In genomic region chr4:150220584-150220983, GRCm38 (mm10) we compare ENCODE assay signal across 8 mouse cellular contexts. TPM values are rescaled to one million over a fixed set of nuclear protein-coding genes. Genes with fewer than 3 reads are reported as not detected.
DNase-seq lines count a peak whose midpoint lies in the region; ATAC-seq lines count a peak whose summit lies in the region.

No protein-coding gene starts in this region.

- peaks cover 14% of the 10 kb centered on the region for H3K27me3 ChIP-seq in midbrain, embryonic 12.5 days
- H3K27me3 ChIP-seq in midbrain, embryonic 15.5 days (replicated peaks) = 0 out of 2 replicates have a peak, but pooled peaks cover 4% of the 10 kb centered on the region
- peaks cover 18% of the 10 kb centered on the region for H3K27me3 ChIP-seq in forebrain, embryonic 12.5 days

- no peak overlapping the region for H3K9ac ChIP-seq in midbrain, embryonic 12.5 days (replicated peaks)
- H3K9ac ChIP-seq in midbrain, embryonic 15.5 days = no peak overlapping the region
- H3K9ac ChIP-seq in forebrain, embryonic 12.5 days = peak overlapping the region; percentile 25; the same call in 1 of the 2 replicates

- ATAC-seq in midbrain, embryonic 12.5 days (ENCODE audit: low FRiP score, low read depth) = no peak
- no peak for ATAC-seq in midbrain, embryonic 15.5 days (replicated peaks)
- ATAC-seq in forebrain, embryonic 12.5 days (ENCODE audit: low FRiP score) = no peak

- no peak overlapping the region for H3K27ac ChIP-seq in midbrain, embryonic 12.5 days (replicated peaks)
- H3K27ac ChIP-seq in midbrain, embryonic 15.5 days = no peak overlapping the region
- H3K27ac ChIP-seq in forebrain, embryonic 12.5 days = no peak overlapping the region

- H3K36me3 ChIP-seq in midbrain, embryonic 12.5 days = no peaks in the 10 kb centered on the region
- no peaks in the 10 kb centered on the region for H3K36me3 ChIP-seq in midbrain, embryonic 15.5 days (replicated peaks)
- H3K36me3 ChIP-seq in forebrain, embryonic 12.5 days (replicated peaks) = no peaks in the 10 kb centered on the region

- H3K9me3 ChIP-seq in midbrain, embryonic 12.5 days = no peaks in the 10 kb centered on the region
- no peaks in the 10 kb centered on the region for H3K9me3 ChIP-seq in midbrain, embryonic 15.5 days
- H3K9me3 ChIP-seq in forebrain, embryonic 12.5 days = no peaks in the 10 kb centered on the region

- DNase-seq in kidney, postnatal 14 days = peak; percentile 87
- DNase-seq in lung, postnatal 25 days (ENCODE audit: low spot score) = peak; percentile 50
- DNase-seq in left cerebral cortex, adult 11 months (ENCODE audit: low spot score) = no peak
- no peak for DNase-seq in cerebellum, adult 18-20 months
- DNase-seq in right cerebral cortex, adult 18-20 months = no peak

- no peak overlapping the region for H3K4me3 ChIP-seq in midbrain, embryonic 12.5 days
- no peak overlapping the region for H3K4me3 ChIP-seq in midbrain, embryonic 15.5 days
- H3K4me3 ChIP-seq in forebrain, embryonic 12.5 days (replicated peaks) = no peak overlapping the region; the same call in 1 of the 2 replicates

- peaks cover 5% of the 10 kb centered on the region; the same call in 1 of the 2 replicates for H3K4me1 ChIP-seq in midbrain, embryonic 12.5 days
- H3K4me1 ChIP-seq in midbrain, embryonic 15.5 days = no peaks in the 10 kb centered on the region
- H3K4me1 ChIP-seq in forebrain, embryonic 12.5 days = peaks cover 5% of the 10 kb centered on the region

- peak overlapping the region; percentile 17; the same call in 1 of the 2 replicates for H3K4me2 ChIP-seq in midbrain, embryonic 12.5 days (replicated peaks)
- H3K4me2 ChIP-seq in midbrain, embryonic 15.5 days = no peak overlapping the region
- H3K4me2 ChIP-seq in forebrain, embryonic 12.5 days = peak overlapping the region; percentile 19; the same call in 1 of the 2 replicates

- 19% methylated on average over 11 of the region's 11 CpGs for WGBS in midbrain, embryonic 12.5 days
- 22% methylated on average over 11 of the region's 11 CpGs for WGBS in midbrain, embryonic 15.5 days
- WGBS in forebrain, embryonic 12.5 days = 21% methylated on average over 11 of the region's 11 CpGs

RNA-seq across cellular contexts. Expression of gene Eno1, which starts 15.9 kb away (rescaled TPM):
- 1,057 and 1,083 TPM in 2 replicates for polyA plus RNA-seq in midbrain, embryonic 12.5 days (2016; fragmentation: Nextera tagmentation; extraction: Ambion mirVana)
- polyA plus RNA-seq in midbrain, embryonic 15.5 days (2015; fragmentation: Nextera tagmentation; extraction: Ambion mirVana) = 1,044 and 1,060 TPM in 2 replicates
- 1,282 and 1,334 TPM in 2 replicates for polyA plus RNA-seq in forebrain, embryonic 12.5 days (2016; fragmentation: Nextera tagmentation; extraction: Ambion mirVana)

RNA-seq across cellular contexts. Expression of gene Car6, which starts 19.5 kb away (rescaled TPM):
- polyA plus RNA-seq in midbrain, embryonic 12.5 days (2016; fragmentation: Nextera tagmentation; extraction: Ambion mirVana) = not detected in 2 replicates
- polyA plus RNA-seq in midbrain, embryonic 15.5 days (2015; fragmentation: Nextera tagmentation; extraction: Ambion mirVana) = not detected in 2 replicates
- not detected in 2 replicates for polyA plus RNA-seq in forebrain, embryonic 12.5 days (2016; fragmentation: Nextera tagmentation; extraction: Ambion mirVana)

Comparison
In these comparisons a context has a peak if more than half of its experiments do, and no peak if none do; other contexts are left out.
1. DNase-seq: peak in kidney, postnatal 14 days (single experiment) and lung, postnatal 25 days (single experiment); none in left cerebral cortex, adult 11 months (single experiment), cerebellum, adult 18-20 months (0 of 2) and right cerebral cortex, adult 18-20 months (single experiment).